Mouse (Mus musculus) heart, adult 9 months (tissue): ENCODE measurements at regions not wholly inside any gene's neighbourhood (a gene's known extent, or its start where the extent isn't known, plus 50 kb on each side); places are given as distances from the start of the nearest gene placed in this dataset.

Experiments used
- DNase-seq, 2 experiments: peaks; one replicate each; pipeline ENCODE4 v3.0.0; 2022; ENCODE audit warnings: low spot score in 2 of 2

- DNase-seq = no peak
Observed at GRCm38 (mm10) chr1:184462481-184463124, 269.8 kb downstream of the Hlx start.

- no peak for DNase-seq
Observed at GRCm38 (mm10) chr1:184461411-184461810, 271.0 kb downstream of the Hlx start.

DNA sequence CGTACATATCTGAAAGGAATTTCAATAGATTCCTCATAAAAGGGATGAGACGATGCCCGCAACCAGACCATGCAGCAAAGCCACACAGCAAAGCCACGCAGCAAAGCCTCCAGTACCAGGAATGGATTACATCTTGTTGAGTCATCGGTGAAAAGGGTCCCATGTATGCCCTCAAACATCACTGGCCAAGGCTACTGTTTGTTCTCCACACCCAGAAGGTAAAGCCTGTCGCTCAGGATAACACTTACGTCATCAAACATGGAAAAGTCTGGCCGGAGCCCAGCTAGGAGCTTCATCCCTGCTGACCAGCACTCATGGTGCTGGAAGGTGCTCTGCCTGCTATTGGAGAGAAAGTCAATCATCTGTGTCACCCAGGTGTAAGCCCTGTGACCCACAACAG lies 275.7 kb downstream of the Hlx start:
- DNase-seq = no peak

GRCm38 (mm10) chr1:184454381-184454780 lies 278.0 kb downstream of the Hlx start:
- DNase-seq = no peak

DNA sequence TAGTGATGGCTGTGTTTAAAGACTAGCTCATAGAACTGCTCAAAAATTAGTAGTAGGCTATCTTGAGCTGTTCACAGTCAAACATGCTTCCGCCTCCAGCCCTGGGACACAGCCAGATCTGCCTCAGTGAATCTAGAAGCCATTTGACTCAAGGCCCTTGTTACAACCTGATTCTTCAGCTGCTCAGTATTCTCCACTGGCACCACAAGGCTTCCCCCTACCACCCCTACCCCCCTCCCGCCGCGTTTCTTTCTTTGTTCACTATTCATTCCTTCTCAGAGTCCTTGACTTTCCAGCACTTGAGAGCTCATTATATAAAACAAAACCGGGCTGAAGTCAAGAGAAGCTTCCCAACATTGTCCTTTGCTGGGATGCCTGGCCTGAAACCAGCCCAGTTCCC lies 278.7 kb downstream of the Hlx start:
- no peak for DNase-seq

DNA sequence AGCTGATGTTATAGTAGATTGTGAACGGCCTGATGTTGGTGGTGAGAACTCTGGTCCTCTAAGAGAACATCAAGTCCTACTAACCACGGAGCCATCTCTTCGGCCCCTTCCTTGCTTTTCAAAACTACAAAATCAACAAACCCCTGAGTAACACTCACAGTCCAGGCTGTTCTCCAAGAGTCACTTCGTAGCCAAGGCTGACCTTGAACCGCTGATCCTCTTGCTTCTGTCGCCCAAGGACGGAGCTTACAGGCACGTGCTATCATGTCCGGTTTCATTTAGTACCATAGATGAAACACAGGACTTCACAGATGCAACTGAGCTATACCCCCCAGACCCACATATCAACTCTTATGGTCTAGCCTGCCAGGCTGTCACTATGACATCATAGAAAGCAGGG lies 279.4 kb downstream of the Hlx start:
- no peak for DNase-seq

DNA sequence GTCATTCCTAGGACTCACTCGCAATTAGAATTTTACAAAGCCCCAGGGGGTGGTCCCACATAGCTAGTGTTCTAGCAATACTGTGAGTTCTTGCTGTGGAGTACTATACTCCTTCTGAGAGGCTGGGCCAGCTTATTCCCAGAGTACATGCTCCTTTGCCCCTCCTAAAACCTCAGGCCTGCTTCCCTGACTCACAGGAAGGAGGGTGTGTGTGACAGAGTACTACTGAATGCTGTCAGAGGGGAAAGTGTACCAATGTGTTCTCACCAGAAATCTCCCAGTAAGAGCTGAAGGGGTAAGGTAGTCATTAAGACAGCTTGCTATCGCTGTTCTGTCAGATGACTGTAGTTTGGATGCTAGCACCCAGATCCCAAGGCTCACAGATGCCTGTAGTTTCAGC lies 280.7 kb downstream of the Hlx start:
- no peak for DNase-seq

- DNase-seq = peak; percentile 87 to 91
Observed at GRCm38 (mm10) chr1:184449007-184449406, 283.4 kb downstream of the Hlx start.

GRCm38 (mm10) chr1:184447911-184448310 lies 284.5 kb downstream of the Hlx start:
- peak; percentile 58 to 79 for DNase-seq

DNA sequence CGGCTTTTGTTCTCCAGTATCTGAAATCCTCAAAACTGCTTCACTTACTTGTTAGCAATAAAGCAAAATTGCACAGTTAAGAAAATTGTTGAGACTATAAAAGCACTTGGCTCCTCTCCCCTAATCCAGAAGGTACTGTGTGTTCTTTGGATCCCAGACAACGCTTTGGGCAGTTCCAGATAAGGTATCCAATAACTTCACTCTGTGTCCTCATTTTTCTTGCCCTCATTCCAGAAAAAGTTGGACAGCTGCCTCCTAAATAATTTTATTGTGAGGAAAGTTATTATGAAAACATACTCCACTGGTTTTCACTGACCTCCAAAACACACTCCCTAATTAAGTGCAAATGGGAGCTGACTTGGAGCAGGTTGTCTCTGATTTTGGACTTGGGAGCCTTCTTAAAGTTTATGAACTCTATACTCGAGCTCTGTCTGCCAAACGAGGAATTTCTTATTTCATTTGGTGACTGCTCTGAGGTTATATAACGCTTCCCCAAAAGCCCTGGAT lies 285.2 kb downstream of the Hlx start:
- DNase-seq = peak; percentile 86 to 89

DNA sequence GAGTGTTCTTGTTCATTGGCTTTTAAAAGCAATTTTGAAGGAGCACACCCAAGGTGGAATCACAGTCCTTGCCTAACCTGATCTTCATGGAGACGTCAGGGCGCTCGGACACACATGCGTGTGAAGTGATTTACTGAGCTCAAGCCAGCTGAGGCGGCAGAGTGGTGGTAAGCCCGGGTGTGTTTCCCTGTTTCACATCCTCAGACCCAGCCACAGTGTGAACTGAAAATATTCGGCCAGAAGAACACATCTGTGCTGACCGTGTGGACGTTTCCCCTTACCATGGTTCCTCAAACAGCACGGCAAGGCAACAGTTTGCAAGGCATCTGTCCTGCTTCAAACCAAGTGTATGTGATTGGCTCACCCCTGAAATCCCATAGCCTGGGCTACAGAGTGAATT lies 288.2 kb downstream of the Hlx start:
- peak; percentile 27 to 52 for DNase-seq

- DNase-seq = no peak
Observed at GRCm38 (mm10) chr1:184442701-184443100, 289.7 kb downstream of the Hlx start.

DNA sequence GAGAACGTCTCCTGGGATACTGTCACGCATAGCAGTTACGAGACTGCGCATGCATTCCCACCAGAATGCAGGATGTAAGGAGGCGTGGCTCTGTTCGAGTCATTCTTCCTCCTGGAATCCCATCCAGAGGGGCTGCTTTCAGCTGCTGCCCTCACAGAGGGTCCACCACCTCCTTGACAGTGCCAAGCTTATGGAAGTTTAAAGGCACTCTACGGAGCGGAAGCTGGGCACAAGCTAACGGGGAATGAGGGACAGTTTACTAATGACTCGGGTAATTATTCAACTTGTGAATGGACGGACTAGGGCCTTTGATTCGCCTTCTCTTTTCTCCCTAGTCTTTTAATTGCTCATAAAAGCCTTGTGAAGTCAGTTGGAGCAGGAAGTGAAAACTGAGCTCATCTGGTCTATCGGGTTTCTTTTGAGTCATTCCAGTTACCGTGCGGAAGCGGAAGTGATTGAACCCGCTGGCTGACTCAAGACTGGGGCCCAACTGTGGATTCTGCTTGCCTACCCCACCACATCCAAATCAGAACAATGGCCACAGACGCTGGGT lies 291.3 kb downstream of the Hlx start:
- peak; percentile 44 to 60 for DNase-seq

- DNase-seq = peak; percentile 70 to 78
Observed at GRCm38 (mm10) chr1:184439506-184439905, 292.9 kb downstream of the Hlx start.

DNA sequence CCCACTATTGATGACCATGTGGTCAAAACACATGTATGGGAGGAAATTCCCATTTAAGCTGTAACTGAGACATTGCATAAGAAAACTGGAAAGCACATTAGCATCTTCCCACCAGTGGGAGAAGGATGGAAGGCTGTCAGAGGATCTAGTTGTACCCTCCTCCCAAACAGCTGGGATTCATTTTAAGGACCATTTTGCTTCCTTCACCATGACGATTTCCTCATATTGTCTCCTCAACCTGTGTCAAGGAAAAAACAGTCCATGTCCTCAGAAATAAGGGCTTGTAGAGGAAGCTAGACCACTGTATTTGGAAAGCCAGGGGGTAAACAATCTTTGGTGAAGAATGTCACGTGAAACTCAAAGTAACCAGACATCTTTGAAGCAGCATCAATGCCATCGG lies 296.0 kb downstream of the Hlx start:
- peak; percentile 21 to 65 for DNase-seq

DNA sequence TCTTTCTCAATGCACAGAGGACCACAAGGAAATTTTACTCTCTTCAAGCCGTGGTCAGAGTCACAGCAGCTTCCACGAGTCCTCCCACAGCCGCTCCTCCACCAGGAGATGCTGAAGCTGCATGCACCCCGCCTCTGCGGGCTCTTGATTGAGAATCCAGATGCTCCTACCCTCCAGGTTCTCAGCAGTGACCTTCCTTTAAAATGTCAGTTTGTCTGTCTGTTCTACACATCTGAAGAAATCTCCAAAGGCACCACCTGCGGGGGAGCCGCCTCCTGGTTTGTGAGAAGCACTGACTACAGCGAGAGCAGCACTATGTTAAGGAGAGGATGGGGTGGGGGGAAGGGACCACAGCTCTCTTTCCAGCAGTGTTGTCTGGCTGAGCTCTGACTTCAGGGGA lies 303.8 kb downstream of the Hlx start:
- DNase-seq = peak; percentile 17 to 19

DNA sequence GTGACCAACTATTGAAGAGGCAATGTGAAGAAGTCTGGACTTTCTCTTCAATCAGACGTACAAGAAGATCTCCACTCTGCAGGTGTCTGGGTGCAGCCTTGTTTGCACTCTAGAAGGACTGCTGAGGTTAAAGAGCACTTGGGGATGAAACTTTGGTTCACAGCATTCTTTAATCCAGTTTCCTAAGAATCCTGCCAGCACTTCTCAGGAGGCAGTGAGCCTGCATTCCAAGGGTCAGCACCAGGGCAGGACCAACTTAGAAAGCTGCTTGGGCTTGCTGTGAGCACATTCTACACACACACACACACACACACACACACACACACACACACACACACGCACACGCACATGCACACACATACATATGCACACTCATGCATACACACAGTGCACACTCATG lies 304.4 kb downstream of the Hlx start:
- no peak for DNase-seq

- DNase-seq = peak; percentile 26 to 36
Observed at GRCm38 (mm10) chr1:184425694-184426093, 306.7 kb downstream of the Hlx start.

DNA sequence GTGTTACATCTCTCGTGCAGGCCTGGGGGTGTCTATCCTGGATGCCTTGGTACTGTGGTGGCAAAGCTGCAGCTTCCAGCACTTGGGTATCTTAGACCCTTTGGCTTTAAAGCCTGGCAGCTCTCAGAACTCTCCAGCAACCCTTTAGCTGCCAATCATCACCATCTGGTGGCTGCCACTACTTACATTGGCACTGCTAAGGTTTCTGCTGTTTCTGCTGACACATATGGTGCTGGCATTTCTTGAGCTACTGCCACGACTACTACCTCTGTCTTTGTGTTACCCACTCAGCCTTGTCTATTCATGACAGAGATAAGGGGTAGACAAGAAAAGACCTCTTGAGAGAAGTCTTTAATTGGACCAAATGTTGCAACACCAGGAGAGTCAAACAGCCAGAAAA lies 308.4 kb downstream of the Hlx start:
- no peak for DNase-seq

DNA sequence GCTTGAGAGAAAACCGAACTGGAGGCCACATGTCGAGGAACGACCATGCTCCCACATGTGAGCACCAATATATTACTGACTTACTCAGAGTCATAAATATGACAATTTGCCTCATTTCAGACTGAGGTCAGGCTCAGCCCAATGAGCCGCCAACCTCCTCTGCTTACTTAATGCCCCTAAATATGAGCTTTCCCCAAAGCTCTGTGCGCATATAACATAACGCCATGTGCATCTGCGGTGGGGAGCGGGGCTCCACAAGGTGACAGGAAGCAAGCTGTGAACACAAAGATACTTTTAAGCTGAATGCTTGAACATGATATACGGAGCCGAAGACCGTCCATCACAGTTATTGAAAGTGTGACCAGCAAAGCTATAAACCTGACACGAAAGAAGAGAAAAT lies 319.8 kb downstream of the Hlx start:
- DNase-seq = no peak

GRCm38 (mm10) chr1:184411066-184411465 lies 321.4 kb downstream of the Hlx start:
- DNase-seq = no peak

- DNase-seq = no peak
Observed at GRCm38 (mm10) chr1:184409986-184410385, 322.4 kb downstream of the Hlx start.

DNA sequence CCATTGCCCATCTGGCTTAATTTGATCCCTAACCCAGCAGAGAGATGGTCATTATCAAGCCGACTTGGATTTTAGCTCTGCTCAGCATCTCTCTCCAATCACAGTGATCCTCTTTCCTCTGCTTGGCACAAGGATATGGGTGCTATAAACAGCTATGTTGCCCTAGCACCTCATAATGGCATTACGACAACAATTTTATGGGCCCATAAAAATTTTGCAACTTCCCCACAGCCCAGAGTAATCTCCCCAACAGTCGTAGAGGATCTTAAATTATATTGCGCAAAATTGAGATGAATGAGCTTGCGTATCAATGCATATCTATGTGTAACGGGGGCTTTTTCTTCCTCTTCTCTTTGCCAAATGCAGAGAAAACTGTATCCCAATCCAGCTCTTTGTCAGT lies 329.4 kb downstream of the Hlx start:
- no peak for DNase-seq

- DNase-seq = peak; percentile 11 to 47
Observed at GRCm38 (mm10) chr1:184395215-184395614, 337.2 kb downstream of the Hlx start.
